Comparison of ENCODE assay signal across 29 mouse cellular contexts in genomic region chr8:111606961-111607360, GRCm38 (mm10). TPM values are rescaled to one million over a fixed set of nuclear protein-coding genes. Genes with fewer than 3 reads are reported as not detected.
DNase-seq lines count a peak whose midpoint lies in the region; ATAC-seq and TF ChIP-seq lines count a peak whose summit lies in the region.
"Had no signal": no experiment of that assay in that cellular context is flagged by ENCODE, and none has a peak within 500 bp of the region (broad histone marks: within the 10 kb centered on the region; RNA-seq: fewer than 3 reads in every experiment).

No protein-coding gene starts in this region.

- H3K9ac ChIP-seq in embryonic facial prominence, embryonic 14.5 days (ENCODE audit: low read depth, low read length) = no peak overlapping the region
- no peak overlapping the region for H3K9ac ChIP-seq in intestine, embryonic 15.5 days
- H3K9ac ChIP-seq in intestine, postnatal 0 days (ENCODE audit: low read depth, low read length) = no peak overlapping the region
- no peak overlapping the region for H3K9ac ChIP-seq in kidney, postnatal 0 days (ENCODE audit: low read depth, low read length)
- H3K9ac ChIP-seq: embryonic facial prominence, embryonic 15.5 days; forebrain, postnatal 0 days; heart, embryonic 12.5 days; heart, embryonic 15.5 days; hindbrain, embryonic 13.5 days had no signal

- no peaks in the 10 kb centered on the region for H3K27me3 ChIP-seq in embryonic facial prominence, embryonic 14.5 days (replicated peaks; ENCODE audit: control insufficient read depth, insufficient read depth, low read length)
- H3K27me3 ChIP-seq in embryonic facial prominence, embryonic 10.5 days (replicated peaks; ENCODE audit: low read depth, poor library complexity, severe bottlenecking) = no peaks in the 10 kb centered on the region
- H3K27me3 ChIP-seq in intestine, embryonic 15.5 days (replicated peaks) = no peaks in the 10 kb centered on the region
- H3K27me3 ChIP-seq in intestine, postnatal 0 days (replicated peaks; ENCODE audit: control insufficient read depth, insufficient read depth, low read length) = no peaks in the 10 kb centered on the region
- H3K27me3 ChIP-seq in kidney, postnatal 0 days (ENCODE audit: insufficient read depth, low read length) = no peaks in the 10 kb centered on the region
- H3K27me3 ChIP-seq: embryonic facial prominence, embryonic 15.5 days; heart, embryonic 12.5 days; heart, embryonic 15.5 days; hindbrain, embryonic 13.5 days had no signal

- no peak for DNase-seq in embryonic facial prominence, embryonic 14.5 days (ENCODE audit: low spot score)
- DNase-seq in embryonic facial prominence, embryonic 10.5 days (ENCODE audit: low spot score) = no peak
- DNase-seq in kidney, postnatal 0 days (ENCODE audit: low spot score) = peak; percentile 22
- no peak for DNase-seq in kidney, adult 18-20 months
- peak; percentile 22 for DNase-seq in lung, postnatal 10 days
- no peak for DNase-seq in lung, adult 18-20 months
- DNase-seq: adrenal gland, adult 8-10 months; adrenal gland, postnatal 25 days; cerebellum, adult 11-12 months; cerebellum, adult 8-10 months; cerebellum, postnatal 10 days; cerebellum, postnatal 36 days; embryo, embryonic 11 days; forebrain, postnatal 0 days; gastrocnemius, postnatal 10 days; gastrocnemius, postnatal 36 days; heart, postnatal 10 days; heart, postnatal 36 days had no signal

- no peaks in the 10 kb centered on the region for H3K9me3 ChIP-seq in embryonic facial prominence, embryonic 14.5 days (ENCODE audit: control insufficient read depth, low read length)
- H3K9me3 ChIP-seq in embryonic facial prominence, embryonic 10.5 days = no peaks in the 10 kb centered on the region
- H3K9me3 ChIP-seq in intestine, embryonic 15.5 days = no peaks in the 10 kb centered on the region
- H3K9me3 ChIP-seq in intestine, postnatal 0 days (ENCODE audit: control insufficient read depth) = no peaks in the 10 kb centered on the region
- H3K9me3 ChIP-seq in kidney, postnatal 0 days (replicated peaks; ENCODE audit: low read length) = no peaks in the 10 kb centered on the region
- H3K9me3 ChIP-seq: embryonic facial prominence, embryonic 15.5 days; heart, embryonic 12.5 days; heart, embryonic 15.5 days; hindbrain, embryonic 10.5 days; hindbrain, embryonic 13.5 days had no signal

- 78% methylated on average over 9 of the region's 9 CpGs for WGBS in embryonic facial prominence, embryonic 14.5 days
- 86% methylated on average over 9 of the region's 9 CpGs for WGBS in embryonic facial prominence, embryonic 10.5 days
- 84% methylated on average over 9 of the region's 9 CpGs for WGBS in intestine, embryonic 15.5 days
- 71% methylated on average over 9 of the region's 9 CpGs for WGBS in intestine, postnatal 0 days
- whole genome bisulfite sequencing in kidney, postnatal 0 days = 72% methylated on average over 9 of the region's 9 CpGs

- no peak for TF ChIP-seq CTCF in intestine, postnatal 0 days (IDR thresholded peaks at IDR 0.05; ENCODE audit: low read depth)
- TF ChIP-seq CTCF in kidney, postnatal 0 days (IDR thresholded peaks at IDR 0.05; ENCODE audit: low read depth) = no peak

- H3K27ac ChIP-seq in embryonic facial prominence, embryonic 14.5 days (replicated peaks; ENCODE audit: low read depth, low read length) = no peak overlapping the region
- H3K27ac ChIP-seq in embryonic facial prominence, embryonic 10.5 days (replicated peaks) = no peak overlapping the region
- H3K27ac ChIP-seq in intestine, embryonic 15.5 days = no peak overlapping the region
- H3K27ac ChIP-seq in intestine, postnatal 0 days (ENCODE audit: low read depth, low read length) = no peak overlapping the region
- H3K27ac ChIP-seq in kidney, postnatal 0 days = no peak overlapping the region
- H3K27ac ChIP-seq: embryonic facial prominence, embryonic 15.5 days; heart, embryonic 15.5 days; hindbrain, embryonic 10.5 days; hindbrain, embryonic 13.5 days had no signal

- H3K36me3 ChIP-seq in embryonic facial prominence, embryonic 14.5 days (ENCODE audit: control insufficient read depth, insufficient read depth, low read length) = 0 out of 2 replicates have a peak, but pooled peaks cover 17% of the 10 kb centered on the region
- peaks cover 72% of the 10 kb centered on the region for H3K36me3 ChIP-seq in embryonic facial prominence, embryonic 10.5 days (replicated peaks)
- no peaks in the 10 kb centered on the region for H3K36me3 ChIP-seq in intestine, embryonic 15.5 days
- no peaks in the 10 kb centered on the region for H3K36me3 ChIP-seq in intestine, postnatal 0 days (ENCODE audit: control insufficient read depth, insufficient read depth)
- H3K36me3 ChIP-seq in kidney, postnatal 0 days (ENCODE audit: insufficient read depth, low read length) = 0 out of 2 replicates have a peak, but pooled peaks cover 3% of the 10 kb centered on the region
- H3K36me3 ChIP-seq: heart, embryonic 15.5 days had no signal

- H3K4me1 ChIP-seq in embryonic facial prominence, embryonic 14.5 days (ENCODE audit: control insufficient read depth, insufficient read depth, low read length) = no peaks in the 10 kb centered on the region
- no peaks in the 10 kb centered on the region for H3K4me1 ChIP-seq in embryonic facial prominence, embryonic 10.5 days
- peaks cover 8% of the 10 kb centered on the region for H3K4me1 ChIP-seq in intestine, embryonic 15.5 days (replicated peaks)
- no peaks in the 10 kb centered on the region for H3K4me1 ChIP-seq in intestine, postnatal 0 days (replicated peaks; ENCODE audit: control insufficient read depth, insufficient read depth, low read length)
- no peaks in the 10 kb centered on the region for H3K4me1 ChIP-seq in kidney, postnatal 0 days (replicated peaks; ENCODE audit: insufficient read depth, low read length)
- H3K4me1 ChIP-seq: embryonic facial prominence, embryonic 15.5 days; heart, embryonic 12.5 days; heart, embryonic 15.5 days; hindbrain, embryonic 10.5 days had no signal

- no peak overlapping the region for H3K4me3 ChIP-seq in embryonic facial prominence, embryonic 14.5 days (ENCODE audit: low read depth, low read length)
- no peak overlapping the region for H3K4me3 ChIP-seq in embryonic facial prominence, embryonic 10.5 days
- no peak overlapping the region for H3K4me3 ChIP-seq in intestine, embryonic 15.5 days (replicated peaks)
- H3K4me3 ChIP-seq in intestine, postnatal 0 days (ENCODE audit: low read depth, low read length) = no peak overlapping the region
- H3K4me3 ChIP-seq in kidney, postnatal 0 days (replicated peaks; ENCODE audit: low read depth, low read length) = no peak overlapping the region
- H3K4me3 ChIP-seq: embryonic facial prominence, embryonic 15.5 days; heart, embryonic 12.5 days; heart, embryonic 15.5 days; hindbrain, embryonic 10.5 days; hindbrain, embryonic 13.5 days had no signal

- no peak overlapping the region for H3K4me2 ChIP-seq in embryonic facial prominence, embryonic 14.5 days (ENCODE audit: low read depth, low read length)
- no peak overlapping the region for H3K4me2 ChIP-seq in intestine, embryonic 15.5 days (replicated peaks)
- H3K4me2 ChIP-seq in intestine, postnatal 0 days (replicated peaks; ENCODE audit: low read depth) = no peak overlapping the region
- no peak overlapping the region for H3K4me2 ChIP-seq in kidney, postnatal 0 days (ENCODE audit: low read length)
- H3K4me2 ChIP-seq: embryonic facial prominence, embryonic 15.5 days; heart, embryonic 12.5 days; heart, embryonic 15.5 days; hindbrain, embryonic 13.5 days had no signal

- ATAC-seq in embryonic facial prominence, embryonic 14.5 days (ENCODE audit: low read depth) = peak; percentile 26; the same call in 1 of the 2 replicates
- peak; percentile 32 for ATAC-seq in intestine, embryonic 15.5 days
- no peak for ATAC-seq in intestine, postnatal 0 days
- ATAC-seq in kidney, postnatal 0 days (replicated peaks; ENCODE audit: low FRiP score, low read depth) = no peak
- ATAC-seq: activated CD4-positive, CD25-positive, alpha-beta regulatory T cell, adult 4 months; forebrain, embryonic 14.5 days; forebrain, postnatal 0 days; hindbrain, embryonic 16.5 days had no signal

RNA-seq across cellular contexts. Expression of gene Ldhd, which starts 23.2 kb away (rescaled TPM):
- 0.38 and 0.60 TPM in 2 replicates for polyA plus RNA-seq in embryonic facial prominence, embryonic 14.5 days (2014; fragmentation: Nextera tagmentation; extraction: Ambion mirVana)
- polyA plus RNA-seq in embryonic facial prominence, embryonic 10.5 days (2016; fragmentation: Nextera tagmentation; extraction: Ambion mirVana) = 0.23 and 0.25 TPM in 2 replicates
- polyA plus RNA-seq in intestine, embryonic 15.5 days (2015; fragmentation: Nextera tagmentation; extraction: Ambion mirVana) = 1.6 and 1.8 TPM in 2 replicates
- 5.8 and 6.5 TPM in 2 replicates for polyA plus RNA-seq in intestine, postnatal 0 days (2015; fragmentation: Nextera tagmentation; extraction: Ambion mirVana)
- polyA plus RNA-seq in kidney, postnatal 0 days (2015; fragmentation: Nextera tagmentation; extraction: Ambion mirVana) = 3.9 and 4.5 TPM in 2 replicates
- polyA plus RNA-seq: embryonic facial prominence, embryonic 11.5 days had no signal

RNA-seq across cellular contexts. Expression of gene Zfp1, which starts 36.2 kb away (rescaled TPM):
- 16.3 and 19.3 TPM in 2 replicates for polyA plus RNA-seq in embryonic facial prominence, embryonic 14.5 days (2014; fragmentation: Nextera tagmentation; extraction: Ambion mirVana)
- 20.2 and 20.9 TPM in 2 replicates for polyA plus RNA-seq in embryonic facial prominence, embryonic 10.5 days (2016; fragmentation: Nextera tagmentation; extraction: Ambion mirVana)
- 14.9 and 15.7 TPM in 2 replicates for polyA plus RNA-seq in intestine, embryonic 15.5 days (2015; fragmentation: Nextera tagmentation; extraction: Ambion mirVana)
- 6.9 and 7.8 TPM in 2 replicates for polyA plus RNA-seq in intestine, postnatal 0 days (2015; fragmentation: Nextera tagmentation; extraction: Ambion mirVana)
- 15.9 and 17.2 TPM in 2 replicates for polyA plus RNA-seq in kidney, postnatal 0 days (2015; fragmentation: Nextera tagmentation; extraction: Ambion mirVana)

Comparison
In these comparisons a context has a peak if more than half of its experiments do, and no peak if none do; other contexts are left out.
1. ATAC-seq: peak in embryonic facial prominence, embryonic 14.5 days (single experiment) and intestine, embryonic 15.5 days (single experiment); none in intestine, postnatal 0 days (single experiment) and kidney, postnatal 0 days (single experiment).
2. DNase-seq: peak in kidney, postnatal 0 days (single experiment) and lung, postnatal 10 days (single experiment); none in embryonic facial prominence, embryonic 14.5 days (single experiment), embryonic facial prominence, embryonic 10.5 days (single experiment), kidney, adult 18-20 months (single experiment) and lung, adult 18-20 months (0 of 2).